Mouse (Mus musculus) WW6 (cell line): Measurements from ENCODE around the gene Mfap1b.
"Not testable (repeated sequence)": the region's sequence is repeated elsewhere in the genome, so short reads cannot be mapped to it uniquely, and the experiment has no call there.

Source experiments
- DNase-seq: peaks from one replicate; pipeline ENCODE4 v3.0.0-alpha.2; 2013; ENCODE audit warnings: low read depth, low spot score

Mfap1b gene

DNA sequence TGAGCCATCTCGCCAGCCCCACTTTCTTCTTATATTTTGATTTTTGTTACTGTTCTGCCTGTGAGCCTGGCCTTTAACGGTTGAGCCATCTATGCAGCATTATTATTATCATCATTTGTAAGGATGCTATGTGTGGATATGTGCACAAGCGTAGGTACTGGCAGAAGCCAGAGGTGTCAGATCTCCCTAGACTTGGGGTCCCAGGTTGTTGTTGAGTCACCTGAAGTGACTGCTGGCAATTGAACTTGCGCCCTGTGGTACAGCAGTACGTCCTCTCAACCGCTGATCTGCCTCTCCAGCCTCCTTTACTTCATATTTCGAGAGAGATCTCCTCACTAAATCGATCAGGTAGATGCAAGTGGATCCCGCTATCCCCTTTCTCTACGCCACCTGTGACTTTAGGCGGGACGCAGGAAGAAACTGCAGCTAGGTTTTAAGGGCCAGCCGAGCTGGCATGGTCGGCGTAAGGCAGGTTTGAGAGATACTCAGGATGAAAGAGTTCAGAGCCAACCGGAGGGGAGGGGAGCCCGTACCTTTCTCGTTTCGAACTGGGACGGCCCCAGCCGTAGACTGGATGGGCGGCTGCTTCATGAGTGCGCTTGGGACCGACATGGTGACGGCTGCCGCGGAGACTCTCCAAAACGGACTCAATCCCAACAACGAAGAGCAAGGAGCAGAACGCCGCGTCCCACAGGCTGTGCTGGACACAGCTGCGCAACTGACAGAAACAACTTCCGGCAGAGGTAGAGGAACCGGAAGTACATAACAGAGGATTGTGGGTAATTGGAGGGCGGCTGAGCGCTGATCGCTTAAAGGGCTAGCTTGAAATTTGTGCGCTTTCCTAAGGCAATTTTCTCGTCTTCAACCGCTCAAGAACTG lies at the start of gene Mfap1b:
Mfap1b (minus strand) TSS at position 767 of the 879 bp plus-strand sequence.
- peak; percentile 53 for DNase-seq

DNA sequence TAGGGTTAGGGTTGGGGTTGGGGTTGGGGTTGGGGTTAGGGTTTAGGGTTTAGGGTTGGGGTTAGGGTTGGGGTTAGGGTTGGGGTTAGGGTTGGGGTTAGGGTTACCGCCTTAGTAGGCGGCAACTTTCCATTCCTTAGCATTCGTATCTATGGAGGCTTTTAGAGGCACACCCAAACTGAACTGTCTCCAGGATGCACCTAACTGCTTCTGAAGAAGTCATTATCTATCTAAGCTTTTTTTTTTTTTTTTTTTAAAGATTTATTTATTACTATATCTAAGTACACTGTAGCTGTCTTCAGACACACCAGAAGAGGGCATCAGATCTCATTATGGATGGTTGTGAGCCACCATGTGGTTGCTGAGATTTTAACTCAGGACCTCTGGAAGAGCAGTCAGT lies 49.0 kb upstream of the Mfap1b start:
- DNase-seq: not testable (repeated sequence)

DNA sequence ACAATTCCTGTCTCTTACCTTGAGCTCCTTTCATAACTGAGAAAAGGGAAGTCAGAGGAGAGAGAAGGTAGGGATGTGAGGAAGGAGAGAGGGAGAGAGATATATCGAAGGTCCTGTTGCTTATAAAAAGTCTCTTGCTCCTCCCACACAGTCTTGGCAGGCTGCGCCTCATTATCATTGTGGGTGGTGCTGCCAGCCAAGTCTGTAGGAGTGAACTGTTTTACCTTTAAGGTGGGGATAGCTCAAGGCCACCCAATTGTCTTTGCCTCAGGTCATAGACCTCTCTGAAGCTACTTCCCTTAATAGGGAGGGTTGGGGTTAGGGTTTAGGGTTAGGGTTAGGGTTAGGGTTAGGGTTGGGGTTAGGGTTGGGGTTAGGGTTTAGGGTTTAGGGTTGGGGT lies 48.1 kb upstream of the Mfap1b start:
- no peak for DNase-seq

DNA sequence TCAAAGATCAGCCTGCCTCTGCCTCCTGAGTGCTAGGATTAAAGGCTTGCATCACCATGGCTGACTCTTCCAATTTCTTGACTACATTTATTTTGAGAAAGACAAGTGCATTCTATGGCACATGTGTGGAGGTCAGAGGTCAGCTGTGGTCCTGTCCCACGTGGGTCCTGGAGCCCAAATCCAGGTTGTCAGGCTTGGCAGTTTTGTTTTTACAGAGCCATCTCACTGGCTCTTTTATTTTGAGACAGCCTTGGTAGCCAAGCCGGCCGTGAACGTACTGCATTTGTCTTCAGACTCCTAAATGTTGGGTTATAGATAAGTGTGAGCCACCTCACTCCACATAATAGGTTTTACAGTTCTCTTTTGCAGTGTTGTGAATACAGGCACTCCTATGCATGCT lies 44.8 kb upstream of the Mfap1b start:
- not testable (repeated sequence) for DNase-seq

DNA sequence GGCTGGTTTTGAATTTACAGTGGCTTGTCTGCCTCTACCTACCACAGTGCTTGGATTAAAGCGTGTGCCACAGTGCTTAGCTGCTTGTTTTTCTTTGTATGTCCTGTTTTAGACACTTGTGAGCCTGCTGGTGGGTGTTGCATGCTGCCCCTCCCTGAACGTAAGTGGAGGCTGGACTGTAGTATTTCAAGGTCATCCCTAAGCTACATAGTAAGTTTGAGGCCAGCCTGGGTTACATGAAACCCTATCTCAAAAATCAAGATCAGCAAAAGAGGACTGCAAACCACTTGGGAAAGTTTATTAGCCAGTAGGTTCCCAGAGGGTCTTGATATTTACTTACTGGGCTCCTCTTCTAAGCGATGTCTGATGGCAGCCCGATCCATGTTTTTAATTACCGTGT lies 44.2 kb upstream of the Mfap1b start:
- DNase-seq: no peak

DNA sequence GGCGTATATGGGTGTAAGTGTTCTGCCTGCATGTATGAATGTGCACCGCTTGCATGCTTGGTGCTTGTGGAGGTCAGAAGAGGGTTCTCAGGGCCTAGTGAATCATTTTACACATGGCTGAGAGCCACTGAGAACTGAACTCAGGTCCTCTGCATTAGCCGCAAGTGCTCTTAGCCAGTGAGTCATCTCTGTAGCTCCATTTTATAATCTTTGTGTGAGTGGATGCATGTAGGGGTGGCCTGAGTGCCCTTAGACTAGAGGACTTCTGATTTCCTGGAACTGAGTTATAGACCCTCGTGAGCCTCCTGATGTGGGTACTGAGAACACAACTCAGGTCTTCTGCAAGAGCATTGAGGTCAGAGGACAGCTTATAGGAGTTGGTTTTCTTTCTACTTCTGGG lies 40.3 kb upstream of the Mfap1b start:
- no peak for DNase-seq

DNA sequence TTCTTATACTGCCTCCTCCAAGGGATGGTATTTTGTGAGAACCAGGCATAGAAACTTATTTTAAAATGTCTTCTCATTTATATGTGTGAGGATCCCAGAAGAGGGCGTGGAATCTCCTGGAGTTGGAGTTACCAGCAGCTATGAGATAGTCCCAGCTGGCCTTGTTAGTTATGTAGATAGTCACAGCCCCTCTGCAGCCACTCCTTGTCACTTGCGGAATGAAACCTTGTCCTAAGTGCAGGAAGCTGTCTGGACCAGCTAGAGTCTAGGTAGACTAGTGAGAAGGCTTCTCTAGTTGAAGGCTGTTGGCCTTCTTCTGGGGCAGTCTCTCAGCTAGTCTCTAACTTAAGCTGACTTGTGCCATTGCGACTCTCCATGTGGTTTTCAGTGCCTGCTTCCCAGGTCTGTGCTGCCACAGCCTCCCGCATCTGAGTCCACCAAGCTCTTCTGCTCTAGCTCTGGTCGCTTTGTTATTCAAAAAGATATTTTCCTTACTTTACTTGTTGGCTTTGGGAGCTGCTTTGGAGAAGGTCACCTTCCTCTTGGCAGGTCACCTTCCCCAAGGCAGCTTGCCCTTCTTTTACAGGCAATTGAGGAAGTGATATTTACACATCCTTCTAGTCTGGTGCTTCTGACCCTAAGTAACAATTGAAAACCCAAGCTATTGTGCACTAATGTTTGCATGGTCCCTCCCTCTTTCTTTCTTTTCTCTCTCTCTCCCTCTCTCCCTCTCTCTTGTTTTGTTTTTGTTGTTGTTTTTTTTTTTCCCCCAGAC lies 39.3 kb upstream of the Mfap1b start:
- DNase-seq: not testable (repeated sequence)

DNA sequence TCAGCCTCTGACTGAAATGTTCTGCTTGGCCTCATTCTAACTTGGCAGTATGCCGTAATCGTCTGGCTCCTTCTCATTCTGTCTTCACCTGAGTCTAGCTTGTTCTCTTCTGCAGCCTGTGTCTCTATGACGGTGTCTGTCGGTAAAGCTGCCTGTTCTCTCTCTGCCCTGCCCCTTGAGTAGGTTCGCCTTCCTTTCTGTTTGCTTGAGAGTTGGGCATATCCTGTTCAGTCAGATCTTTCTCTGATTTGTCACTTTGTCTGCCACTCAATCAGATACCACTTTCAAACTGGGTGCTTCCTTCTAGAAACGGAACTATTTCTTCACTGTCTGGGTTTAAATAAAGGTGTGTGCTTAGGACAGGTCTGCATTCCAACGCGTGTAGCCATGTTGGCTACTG lies 37.5 kb upstream of the Mfap1b start:
- DNase-seq: no peak

DNA sequence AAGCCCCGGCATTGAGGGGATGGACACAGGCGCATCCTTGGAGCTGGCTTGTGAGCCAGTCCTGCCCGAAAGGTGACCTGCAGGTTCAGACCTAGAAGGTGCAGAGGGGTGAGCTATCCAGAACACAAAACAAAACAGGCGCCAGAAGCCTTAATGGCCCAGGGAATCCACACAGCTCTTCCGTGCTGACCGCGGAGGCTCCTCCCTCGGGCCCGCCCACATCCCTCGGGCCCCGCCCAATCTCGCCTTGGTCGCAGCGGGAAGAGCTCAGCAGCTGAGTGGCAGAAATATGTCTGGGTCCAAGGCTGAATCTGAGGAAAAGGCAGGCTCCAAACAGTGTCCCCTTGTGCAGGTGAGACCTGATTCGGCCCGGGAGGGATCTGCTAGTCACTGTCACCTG lies 35.7 kb upstream of the Mfap1b start:
- peak; percentile 53 for DNase-seq

DNA sequence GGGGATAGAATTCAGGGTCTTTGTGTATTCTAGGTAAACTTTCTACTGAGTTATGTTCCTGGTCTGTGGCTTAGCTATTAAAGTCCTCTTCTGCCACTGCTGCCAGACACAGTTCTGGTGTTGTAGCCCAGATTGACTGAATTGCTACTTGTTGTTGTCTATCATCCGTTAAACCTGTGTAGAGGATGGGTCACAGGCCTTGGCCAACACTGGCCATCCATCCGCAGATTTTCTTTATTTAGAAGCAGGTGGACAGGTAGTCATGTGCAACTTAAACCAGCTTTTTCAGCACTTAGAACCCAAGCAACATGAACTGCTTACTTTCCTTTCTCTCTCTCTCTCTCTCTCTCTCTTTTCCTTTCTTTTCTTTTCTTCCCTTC lies 34.1 kb upstream of the Mfap1b start:
- no peak for DNase-seq

DNA sequence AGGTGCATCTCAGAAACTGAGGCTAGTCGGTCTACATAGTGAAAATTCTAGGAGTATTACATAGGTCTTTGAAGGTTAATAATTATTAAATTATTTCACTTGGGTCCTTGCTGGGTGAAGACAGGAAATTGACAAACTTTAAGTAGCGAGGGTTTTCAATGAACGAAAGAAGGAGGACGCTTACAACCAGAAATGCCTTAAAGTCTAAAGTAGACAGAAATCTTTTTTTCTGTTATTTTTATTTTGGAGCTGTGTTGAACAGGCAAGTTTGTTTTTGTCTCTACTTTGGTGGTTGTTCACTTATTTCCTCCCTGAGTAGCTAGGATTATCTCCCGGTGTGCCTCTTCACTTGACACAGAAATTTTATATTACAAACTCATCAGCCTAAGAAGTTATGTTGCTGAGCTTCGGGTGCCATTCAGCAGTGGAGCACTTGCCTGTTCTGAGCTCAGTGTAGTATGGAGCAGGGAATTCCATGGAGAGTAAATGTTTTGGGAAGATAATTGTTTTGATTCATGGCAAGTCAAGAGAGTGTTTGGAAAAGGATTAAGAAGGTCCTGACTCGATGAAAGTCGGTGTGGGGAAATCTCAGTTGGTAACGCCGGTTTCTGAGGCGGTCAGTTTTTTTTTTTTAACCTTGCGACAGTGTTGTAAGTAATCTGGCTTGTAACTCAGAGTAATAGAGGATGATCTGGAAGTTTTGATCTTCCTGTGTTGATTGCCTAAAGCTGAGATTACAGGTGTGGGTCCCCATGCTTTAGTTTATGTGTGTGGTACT lies 33.5 kb upstream of the Mfap1b start:
- DNase-seq: no peak

DNA sequence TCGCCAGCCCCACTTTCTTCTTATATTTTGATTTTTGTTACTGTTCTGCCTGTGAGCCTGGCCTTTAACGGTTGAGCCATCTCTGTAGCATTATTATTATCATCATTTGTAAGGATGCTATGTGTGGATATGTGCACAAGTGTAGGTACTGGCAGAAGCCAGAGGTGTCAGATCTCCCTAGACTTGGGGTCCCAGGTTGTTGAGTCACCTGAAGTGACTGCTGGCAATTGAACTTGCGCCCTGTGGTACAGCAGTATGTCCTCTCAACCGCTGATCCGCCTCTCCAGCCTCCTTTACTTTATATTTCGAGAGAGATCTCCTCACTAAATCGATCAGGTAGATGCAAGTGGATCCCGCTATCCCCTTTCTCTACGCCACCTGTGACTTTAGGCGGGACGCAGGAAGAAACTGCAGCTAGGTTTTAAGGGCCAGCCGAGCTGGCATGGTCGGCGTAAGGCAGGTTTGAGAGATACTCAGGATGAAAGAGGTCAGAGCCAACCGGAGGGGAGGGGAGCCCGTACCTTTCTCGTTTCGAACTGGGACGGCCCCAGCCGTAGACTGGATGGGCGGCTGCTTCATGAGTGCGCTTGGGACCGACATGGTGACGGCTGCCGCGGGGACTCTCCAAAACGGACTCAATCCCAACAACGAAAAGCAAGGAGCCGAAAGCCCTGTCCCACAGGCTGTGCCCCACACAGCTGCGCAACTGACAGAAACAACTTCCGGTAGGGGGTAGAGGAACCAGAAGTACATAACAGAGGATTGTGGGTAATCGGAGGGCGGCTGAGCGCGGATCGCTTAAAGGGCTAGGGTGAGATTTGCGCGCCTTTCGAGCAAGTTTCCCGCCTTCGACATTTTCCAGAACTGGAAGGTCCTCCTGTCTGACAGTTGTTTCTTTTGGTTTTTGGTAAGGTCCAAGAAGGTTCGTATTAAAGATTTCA lies 32.3 kb upstream of the Mfap1b start, which contains the start of the genes Mfap1a and Wdr76:
Mfap1a (minus strand) TSS at position 724 of the 941 bp plus-strand sequence.
Wdr76 (plus strand) TSS at position 782 of the 941 bp plus-strand sequence.
- peak; percentile 79 for DNase-seq

DNA sequence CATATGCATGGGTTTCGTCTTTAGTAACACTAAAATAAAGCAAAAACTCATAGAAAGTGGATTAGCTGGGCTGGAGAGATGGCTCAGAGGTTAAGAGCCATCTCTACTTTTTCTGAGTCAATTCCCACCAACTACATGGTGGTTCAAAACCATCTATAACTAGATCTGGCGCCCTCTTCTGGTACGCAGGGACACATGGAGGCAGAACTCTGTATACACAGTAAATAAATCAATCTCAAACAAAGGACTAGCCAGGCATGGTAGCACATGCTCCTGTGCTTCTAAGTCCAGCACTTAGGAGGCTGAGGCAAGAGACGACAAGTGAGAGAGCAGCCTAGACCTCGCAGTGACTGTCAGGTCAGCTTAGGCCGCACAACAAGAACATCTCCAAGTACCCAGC lies 27.7 kb upstream of the Mfap1b start:
- DNase-seq: not testable (repeated sequence)

DNA sequence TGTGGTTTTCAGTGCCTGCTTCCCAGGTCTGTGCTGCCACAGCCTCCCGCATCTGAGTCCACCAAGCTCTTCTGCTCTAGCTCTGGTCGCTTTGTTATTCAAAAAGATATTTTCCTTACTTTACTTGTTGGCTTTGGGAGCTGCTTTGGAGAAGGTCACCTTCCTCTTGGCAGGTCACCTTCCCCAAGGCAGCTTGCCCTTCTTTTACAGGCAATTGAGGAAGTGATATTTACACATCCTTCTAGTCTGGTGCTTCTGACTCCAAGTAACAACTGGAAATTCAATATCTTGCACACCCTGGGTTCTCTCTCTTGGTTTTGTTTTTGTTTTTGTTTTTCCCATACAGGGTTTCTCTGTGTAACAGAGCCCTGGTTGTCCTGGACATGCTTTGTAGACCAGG lies 10.5 kb upstream of the Mfap1b start:
- not testable (repeated sequence) for DNase-seq

DNA sequence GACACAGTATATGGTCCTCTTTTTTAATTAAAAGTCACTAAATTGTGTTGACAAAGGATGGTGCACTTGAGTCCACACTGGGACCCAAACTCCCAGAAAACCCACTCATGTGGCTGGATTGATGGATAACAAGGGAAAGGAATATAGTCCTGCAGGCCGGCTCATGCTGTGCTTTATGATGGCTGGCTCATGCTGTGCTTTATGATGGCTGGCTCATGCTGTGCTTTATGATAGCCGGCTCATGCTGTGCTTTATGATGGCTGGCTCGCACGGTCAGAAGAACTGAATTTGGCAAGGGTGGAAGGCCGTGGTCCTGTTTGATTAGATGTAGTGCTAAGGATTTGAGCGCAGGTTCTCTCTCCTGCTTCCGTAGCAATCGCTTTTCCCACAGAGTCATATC lies 9.7 kb upstream of the Mfap1b start:
- no peak for DNase-seq

DNA sequence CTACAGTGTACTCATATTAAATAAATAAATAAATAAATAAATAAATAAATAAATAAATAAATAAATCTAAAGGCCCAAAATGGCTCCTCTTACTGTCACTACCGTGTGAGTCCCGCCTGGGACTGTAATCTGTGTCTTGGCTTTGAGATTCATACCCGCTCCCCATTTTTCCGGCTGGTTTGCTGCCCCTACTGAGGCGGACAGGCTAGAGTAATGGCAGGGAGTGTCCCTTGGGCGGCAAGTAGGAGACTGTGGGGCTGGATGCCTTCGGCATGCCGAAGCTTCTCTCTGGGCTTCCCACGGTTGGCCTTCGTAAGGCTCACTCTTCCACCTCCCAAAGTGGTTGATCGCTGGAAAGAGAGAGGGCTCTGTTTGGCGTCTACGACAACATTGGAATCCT lies 7.0 kb upstream of the Mfap1b start:
- DNase-seq: not testable (repeated sequence)

DNA sequence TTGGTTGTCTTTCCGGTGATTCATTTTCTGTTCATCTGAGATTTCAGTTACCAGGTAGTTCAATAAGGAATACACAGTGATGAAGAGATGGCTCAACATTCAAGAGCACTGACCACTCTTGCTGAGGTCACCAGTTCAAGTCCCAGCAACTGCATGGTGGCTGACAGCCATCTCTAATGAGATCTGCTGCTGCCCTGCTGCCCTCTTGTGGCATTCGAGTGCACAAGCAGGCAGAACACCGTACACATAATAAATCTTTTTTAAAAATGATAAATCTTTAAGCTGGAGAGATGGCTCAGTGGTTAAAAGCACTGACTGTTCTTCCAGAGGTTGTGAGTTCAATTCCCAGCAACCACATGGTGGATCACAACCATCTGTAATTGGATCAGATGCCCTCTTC lies 6.6 kb upstream of the Mfap1b start:
- DNase-seq: no peak

DNA sequence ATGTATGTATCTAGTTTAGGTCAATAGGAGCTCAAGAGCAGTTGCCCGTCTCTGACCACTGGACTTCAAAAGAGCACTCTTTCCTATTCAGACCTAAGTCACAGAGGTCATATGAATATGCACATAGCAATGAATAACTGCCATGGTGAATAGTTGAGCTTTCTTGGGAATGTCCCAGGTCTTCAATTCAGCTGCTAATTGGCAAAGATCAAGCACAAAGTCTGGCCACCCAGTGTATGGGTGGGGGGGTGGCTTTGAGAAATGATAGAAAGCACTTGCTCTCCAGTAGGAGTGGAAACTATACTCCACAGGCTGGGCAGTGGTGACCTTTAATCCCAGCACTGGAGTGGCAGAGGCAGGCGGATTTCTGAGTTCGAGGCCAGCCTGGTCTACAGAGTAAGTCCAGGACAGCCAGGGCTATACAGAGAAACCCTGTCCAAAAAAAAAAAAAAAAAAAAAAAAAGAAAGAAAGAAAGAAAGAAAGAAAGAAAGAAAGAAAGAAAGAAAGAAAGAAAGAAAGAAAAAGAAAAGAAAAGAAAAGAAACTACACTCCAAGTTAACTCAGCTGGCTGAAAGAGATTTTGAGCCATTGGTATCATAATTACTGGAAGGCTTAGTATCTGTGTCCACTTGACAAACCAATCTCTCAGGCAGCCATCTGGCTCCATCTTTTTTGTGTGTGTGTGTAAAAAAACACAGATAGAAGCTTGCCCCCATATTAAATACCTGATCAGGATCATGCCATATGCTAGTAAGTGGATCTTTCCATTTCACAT lies 3.8 kb upstream of the Mfap1b start:
- no peak for DNase-seq

DNA sequence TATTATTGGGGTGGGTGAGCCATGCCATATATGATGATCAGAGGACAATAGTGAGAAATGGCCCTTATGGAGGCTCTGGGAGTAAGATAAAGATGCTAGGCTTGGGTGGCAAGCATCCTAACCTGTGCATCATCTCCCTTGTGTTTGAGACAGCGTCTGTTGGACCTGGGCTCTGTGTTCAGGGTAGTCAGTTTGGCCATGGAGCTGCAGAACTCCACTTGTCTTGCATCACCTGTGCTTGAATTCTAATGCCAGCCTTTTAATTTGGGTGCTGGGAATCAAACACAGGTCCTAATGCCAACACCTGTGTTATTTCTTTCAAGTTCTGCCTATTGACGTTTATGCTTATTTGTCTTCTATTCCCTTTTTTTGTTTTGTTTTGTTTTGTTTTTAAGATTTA lies 1.4 kb upstream of the Mfap1b start:
- not testable (repeated sequence) for DNase-seq

DNA sequence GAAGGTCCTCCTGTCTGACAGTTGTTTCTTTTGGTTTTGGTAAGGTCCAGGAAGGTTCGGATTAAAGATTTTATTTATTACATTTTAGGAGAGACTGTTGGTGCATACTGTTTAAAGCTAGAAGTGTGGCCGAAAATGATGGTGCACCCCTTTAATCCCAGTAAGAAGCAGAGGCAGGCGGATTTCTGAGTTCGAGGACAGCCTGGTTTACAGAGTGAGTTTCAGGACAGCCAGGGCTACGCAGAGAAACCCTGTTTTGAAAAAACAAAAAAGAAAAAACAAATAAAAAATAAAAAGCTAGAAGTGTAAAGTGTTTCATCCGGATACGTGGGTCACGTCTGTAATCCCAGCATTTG lies 291 bp upstream of the Mfap1b start:
- DNase-seq: no peak
